Mouse (Mus musculus) hindbrain, embryonic 13.5 days (tissue): ENCODE data around the gene Tent5a. TPM values are rescaled to one million over a fixed set of nuclear protein-coding genes. Genes with fewer than 3 reads are reported as not detected.

ENCODE experiments used
- ATAC-seq: fragments of 200-750 bp; cut with Nextera tagmentation; 2 replicates; pipeline ENCODE4 v1.8.0; 2017; ENCODE audit warnings: moderate TSS enrichment; ENCODE audit not compliant: low FRiP score
- H3K27ac ChIP-seq: fragments of 300-500 bp; sonication (generic); 2 replicates; pipeline ENCODE4 v1.5.1; 2015; ENCODE audit warnings: inconsistent platforms, mild to moderate bottlenecking, moderate library complexity
- H3K27me3 ChIP-seq: fragments of 300-500 bp; sonication (generic); 2 replicates; pipeline ENCODE4 v1.6.1; 2015; ENCODE audit warnings: mild to moderate bottlenecking, inconsistent platforms
- H3K36me3 ChIP-seq: fragments of 300-500 bp; sonication (generic); 2 replicates; pipeline ENCODE4 v1.6.1; 2015; ENCODE audit warnings: mild to moderate bottlenecking, inconsistent platforms
- H3K4me1 ChIP-seq: fragments of 300-500 bp; sonication (generic); replicated peaks from 2 replicates; pipeline ENCODE4 v1.6.1; 2015; ENCODE audit warnings: inconsistent platforms
- H3K4me2 ChIP-seq: fragments of 300-500 bp; sonication (generic); 2 replicates; pipeline ENCODE4 v1.6.1; 2015; ENCODE audit warnings: inconsistent platforms, mild to moderate bottlenecking, moderate library complexity
- H3K4me3 ChIP-seq: fragments of 300-500 bp; sonication (generic); 2 replicates; pipeline ENCODE4 v1.5.1; 2015; ENCODE audit warnings: mild to moderate bottlenecking, inconsistent platforms
- H3K9ac ChIP-seq: fragments of 300-500 bp; sonication (generic); 2 replicates; pipeline ENCODE4 v1.6.1; 2015; ENCODE audit warnings: mild to moderate bottlenecking, inconsistent platforms
- H3K9me3 ChIP-seq: fragments of 300-500 bp; sonication (generic); 2 replicates; pipeline ENCODE4 v1.6.1; 2016; ENCODE audit warnings: inconsistent platforms
- WGBS: fragments of 180-500 bp; shearing (Covaris S2); methylation state at CpG from one replicate; pipeline ENCODE4 v1.1.7; 2015; 5-methylcytosine and 5-hydroxymethylcytosine counted together
- polyA plus RNA-seq: library from polyadenylated mRNA; unstranded; fragments of >200 nt; fragmentation: Nextera tagmentation; extraction: Ambion mirVana; gene quantifications from 2 replicates; pipeline ENCODE4 v1.2.1, GENCODE M21; 2015

Gene Tent5a
- 7.6 and 8.6 TPM in 2 replicates for polyA plus RNA-seq

- Histone ChIP-seq H3K9me3 (no peaks in the 10 kb centered on the region), H3K4me2 (peak within 1 kb of the TSS; percentile 72), H3K27ac (peak within 1 kb of the TSS; percentile 78), H3K9ac (peak within 1 kb of the TSS; percentile 76), H3K4me3 (peak within 1 kb of the TSS; percentile 66), H3K27me3 (peaks cover 15% of the 10 kb centered on the region), H3K4me1 (peaks cover 23% of the 10 kb centered on the region), H3K36me3 (no peaks in the 10 kb centered on the region)
- ATAC-seq: peak; percentile 90
- under 1% methylated on average over 72 of the region's 72 CpGs for WGBS
Measured at GRCm38 (mm10) chr9:85327242-85328211, at the start of gene Tent5a. Gene Tent5a (minus strand): TSS chr9:85327348.

GRCm38 (mm10) chr9:85376643-85377307, 49.6 kb upstream of the Tent5a start:
- WGBS: 89% methylated on average over 3 of the region's 3 CpGs
- ATAC-seq: no peak
- no peaks in the 10 kb centered on the region for H3K9me3 ChIP-seq
- no peak overlapping the region for H3K27ac ChIP-seq
- no peaks in the 10 kb centered on the region for H3K4me1 ChIP-seq
- no peak overlapping the region for H3K9ac ChIP-seq
- H3K36me3 ChIP-seq: no peaks in the 10 kb centered on the region
- H3K4me3 ChIP-seq: no peak overlapping the region
- no peak overlapping the region for H3K4me2 ChIP-seq
- no peaks in the 10 kb centered on the region for H3K27me3 ChIP-seq

- no peak for ATAC-seq
- Histone ChIP-seq H3K4me3 (no peak overlapping the region), H3K9ac (no peak overlapping the region), H3K27ac (no peak overlapping the region), H3K9me3 (no peaks in the 10 kb centered on the region), H3K36me3 (no peaks in the 10 kb centered on the region), H3K27me3 (no peaks in the 10 kb centered on the region), H3K4me2 (no peak overlapping the region), H3K4me1 (no peaks in the 10 kb centered on the region)
- 84% methylated on average over 4 of the region's 4 CpGs for WGBS
Measured at GRCm38 (mm10) chr9:85375152-85375551, 48.0 kb upstream of the Tent5a start.

- H3K27me3 ChIP-seq: no peaks in the 10 kb centered on the region
- H3K4me2 ChIP-seq: no peak overlapping the region
- WGBS: 69% methylated on average over 1 of the region's 1 CpGs
- no peaks in the 10 kb centered on the region for H3K36me3 ChIP-seq
- no peak overlapping the region for H3K4me3 ChIP-seq
- H3K4me1 ChIP-seq: no peaks in the 10 kb centered on the region
- no peak overlapping the region for H3K27ac ChIP-seq
- ATAC-seq: no peak
- no peaks in the 10 kb centered on the region for H3K9me3 ChIP-seq
- no peak overlapping the region for H3K9ac ChIP-seq
Measured at GRCm38 (mm10) chr9:85372034-85372433, 44.9 kb upstream of the Tent5a start.

GRCm38 (mm10) chr9:85369512-85369911, 42.4 kb upstream of the Tent5a start:
- Histone ChIP-seq H3K9ac (no peak overlapping the region), H3K4me1 (no peaks in the 10 kb centered on the region), H3K4me2 (no peak overlapping the region), H3K9me3 (no peaks in the 10 kb centered on the region), H3K27me3 (no peaks in the 10 kb centered on the region), H3K36me3 (no peaks in the 10 kb centered on the region), H3K27ac (no peak overlapping the region), H3K4me3 (no peak overlapping the region)
- ATAC-seq: no peak
- 87% methylated on average over 5 of the region's 5 CpGs for WGBS

- Histone ChIP-seq H3K9me3 (no peaks in the 10 kb centered on the region), H3K9ac (no peak overlapping the region), H3K4me3 (no peak overlapping the region), H3K4me1 (no peaks in the 10 kb centered on the region), H3K4me2 (no peak overlapping the region), H3K27me3 (no peaks in the 10 kb centered on the region), H3K36me3 (no peaks in the 10 kb centered on the region), H3K27ac (no peak overlapping the region)
- whole genome bisulfite sequencing: 89% methylated on average over 7 of the region's 7 CpGs
- no peak for ATAC-seq
Measured at GRCm38 (mm10) chr9:85357154-85357860, 30.2 kb upstream of the Tent5a start.

GRCm38 (mm10) chr9:85355559-85355958, 28.4 kb upstream of the Tent5a start:
- H3K36me3 ChIP-seq: no peaks in the 10 kb centered on the region
- ATAC-seq: no peak
- no peaks in the 10 kb centered on the region for H3K27me3 ChIP-seq
- H3K9ac ChIP-seq: no peak overlapping the region
- H3K9me3 ChIP-seq: no peaks in the 10 kb centered on the region
- no peak overlapping the region for H3K27ac ChIP-seq
- H3K4me2 ChIP-seq: no peak overlapping the region
- no peaks in the 10 kb centered on the region for H3K4me1 ChIP-seq
- WGBS: 87% methylated on average over 5 of the region's 5 CpGs
- H3K4me3 ChIP-seq: no peak overlapping the region

- no peaks in the 10 kb centered on the region for H3K9me3 ChIP-seq
- H3K36me3 ChIP-seq: no peaks in the 10 kb centered on the region
- H3K9ac ChIP-seq: no peak overlapping the region
- no peak overlapping the region for H3K27ac ChIP-seq
- H3K4me1 ChIP-seq: no peaks in the 10 kb centered on the region
- no peak for ATAC-seq
- H3K4me2 ChIP-seq: no peak overlapping the region
- H3K4me3 ChIP-seq: no peak overlapping the region
- 89% methylated on average over 10 of the region's 10 CpGs for WGBS
- no peaks in the 10 kb centered on the region for H3K27me3 ChIP-seq
Measured at GRCm38 (mm10) chr9:85347823-85348523, 20.8 kb upstream of the Tent5a start.

GRCm38 (mm10) chr9:85342892-85343785, 16.0 kb upstream of the Tent5a start:
- no peaks in the 10 kb centered on the region for H3K36me3 ChIP-seq
- no peak for ATAC-seq
- H3K4me3 ChIP-seq: no peak overlapping the region
- no peaks in the 10 kb centered on the region for H3K4me1 ChIP-seq
- no peaks in the 10 kb centered on the region for H3K27me3 ChIP-seq
- 88% methylated on average over 8 of the region's 8 CpGs for WGBS
- no peak overlapping the region for H3K9ac ChIP-seq
- H3K27ac ChIP-seq: no peak overlapping the region
- H3K4me2 ChIP-seq: no peak overlapping the region
- H3K9me3 ChIP-seq: no peaks in the 10 kb centered on the region

GRCm38 (mm10) chr9:85340303-85340702, 13.2 kb upstream of the Tent5a start:
- Histone ChIP-seq H3K4me2 (no peak overlapping the region), H3K4me3 (no peak overlapping the region), H3K27me3 (no peaks in the 10 kb centered on the region), H3K36me3 (no peaks in the 10 kb centered on the region), H3K4me1 (no peaks in the 10 kb centered on the region), H3K9me3 (no peaks in the 10 kb centered on the region), H3K9ac (no peak overlapping the region), H3K27ac (no peak overlapping the region)
- no peak for ATAC-seq
- 84% methylated on average over 3 of the region's 3 CpGs for WGBS

GRCm38 (mm10) chr9:85336046-85336445, 8.9 kb upstream of the Tent5a start:
- Histone ChIP-seq H3K4me2 (no peak overlapping the region), H3K9me3 (no peaks in the 10 kb centered on the region), H3K36me3 (no peaks in the 10 kb centered on the region), H3K4me3 (no peak overlapping the region), H3K9ac (no peak overlapping the region), H3K4me1 (no peaks in the 10 kb centered on the region), H3K27ac (no peak overlapping the region), H3K27me3 (no peaks in the 10 kb centered on the region)
- WGBS: 93% methylated on average over 7 of the region's 7 CpGs
- no peak for ATAC-seq
